Mouse (Mus musculus): Measurements from ENCODE around the gene Egflam. TPM values are rescaled to one million over a fixed set of nuclear protein-coding genes. Genes with fewer than 3 reads are reported as not detected.
A peak's percentile ranks its signal among the peaks of the same experiment; 100 is the strongest.

Egflam gene
- polyA plus RNA-seq, 1 experiment from 2014 or later, result 9.1 TPM

- 38% methylated on average over 14 of the region's 14 CpGs for WGBS
- no peaks in the 10 kb centered on the region for H3K9me3 ChIP-seq (replicated peaks)
- H3K27me3 ChIP-seq (replicated peaks), result no peaks in the 10 kb centered on the region
- no peak for ATAC-seq (ENCODE audit: insufficient number of reproducible peaks, low FRiP score)
- H3K4me2 ChIP-seq, result peak overlapping the region; percentile 41
- no peak overlapping the region for H3K27ac ChIP-seq (ENCODE audit: poor library complexity, severe bottlenecking)
- H3K36me3 ChIP-seq, result no peaks in the 10 kb centered on the region
- no peak overlapping the region for H3K9ac ChIP-seq
- H3K4me1 ChIP-seq (replicated peaks), result peaks cover 7% of the 10 kb centered on the region; the same call in 1 of the 2 replicates
- H3K4me3 ChIP-seq, result no peak overlapping the region
These were observed 108.7 kb downstream of the Egflam start for GRCm38 (mm10) chr15:7289516-7289915.

DNA sequence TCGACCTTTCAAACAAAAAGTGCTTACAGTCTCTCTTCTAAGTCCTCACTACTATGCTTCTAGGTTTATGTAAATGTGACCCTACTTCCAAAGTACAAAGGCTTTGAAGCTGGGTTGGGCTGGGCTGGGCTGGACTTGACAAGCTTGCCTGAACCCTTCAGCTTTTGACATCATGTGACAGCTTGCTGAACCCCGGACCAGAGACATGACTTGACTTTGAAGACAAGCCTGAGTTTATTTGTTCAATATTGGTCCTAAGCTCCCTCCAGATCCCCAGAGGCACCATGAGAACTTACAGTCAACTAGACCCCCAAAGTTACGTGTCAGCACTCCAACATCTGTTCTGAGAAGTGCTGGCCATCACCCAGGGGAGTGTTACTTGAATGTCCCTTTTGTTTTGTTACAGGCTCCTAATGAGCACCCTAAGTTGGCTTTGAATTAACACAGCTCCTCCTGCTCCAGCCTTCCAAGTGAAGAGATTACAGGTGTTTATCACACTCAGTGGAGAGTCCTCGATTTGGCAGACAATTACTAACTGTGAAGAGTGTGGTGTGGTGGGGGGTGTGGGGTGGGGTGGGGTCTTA is 109.3 kb downstream of the Egflam start:
- ATAC-seq (ENCODE audit: insufficient number of reproducible peaks, low FRiP score), result no peak
- Histone ChIP-seq H3K9ac (no peak overlapping the region), H3K36me3 (no peaks in the 10 kb centered on the region), H3K4me1 (replicated peaks) (peaks cover 7% of the 10 kb centered on the region; the same call in 1 of the 2 replicates), H3K27me3 (replicated peaks) (no peaks in the 10 kb centered on the region), H3K9me3 (replicated peaks) (no peaks in the 10 kb centered on the region), H3K27ac (ENCODE audit: poor library complexity, severe bottlenecking) (no peak overlapping the region), H3K4me3 (no peak overlapping the region), H3K4me2 (peak overlapping the region; percentile 41)
- WGBS, result 35% methylated on average over 4 of the region's 4 CpGs

DNA sequence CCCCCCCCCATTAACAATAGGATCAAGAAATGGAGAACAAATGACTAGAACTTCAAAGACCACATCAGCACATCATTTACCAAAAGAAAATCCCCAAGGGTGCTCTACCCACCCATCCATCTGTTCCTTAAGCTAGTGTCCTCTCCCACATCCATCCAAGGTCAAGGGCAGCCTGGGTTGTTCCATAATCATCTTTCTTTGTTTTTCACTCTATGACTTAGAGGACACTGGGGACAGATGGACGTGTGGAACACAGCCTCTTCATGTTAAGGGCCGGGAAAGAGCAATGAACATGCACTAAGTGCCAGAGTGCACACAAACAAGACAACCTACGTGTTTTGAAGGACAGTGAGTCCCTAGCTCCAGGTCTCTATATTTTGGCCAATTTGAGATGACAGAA is 110.3 kb downstream of the Egflam start:
- no peak overlapping the region for H3K4me2 ChIP-seq
- WGBS, result 78% methylated on average over 3 of the region's 3 CpGs
- no peaks in the 10 kb centered on the region for H3K36me3 ChIP-seq
- H3K9me3 ChIP-seq (replicated peaks), result no peaks in the 10 kb centered on the region
- ATAC-seq (ENCODE audit: insufficient number of reproducible peaks, low FRiP score), result no peak
- no peaks in the 10 kb centered on the region for H3K27me3 ChIP-seq (replicated peaks)
- peaks cover 7% of the 10 kb centered on the region; the same call in 1 of the 2 replicates for H3K4me1 ChIP-seq (replicated peaks)
- no peak overlapping the region for H3K27ac ChIP-seq (ENCODE audit: poor library complexity, severe bottlenecking)
- no peak overlapping the region for H3K4me3 ChIP-seq
- H3K9ac ChIP-seq, result no peak overlapping the region

GRCm38 (mm10) chr15:7281579-7281978 is 116.6 kb downstream of the Egflam start:
- ATAC-seq (ENCODE audit: insufficient number of reproducible peaks, low FRiP score), result no peak
- 69% methylated on average over 6 of the region's 6 CpGs for WGBS
- no peak overlapping the region for H3K4me2 ChIP-seq
- no peak overlapping the region for H3K9ac ChIP-seq
- H3K27ac ChIP-seq (ENCODE audit: poor library complexity, severe bottlenecking), result no peak overlapping the region
- no peaks in the 10 kb centered on the region for H3K9me3 ChIP-seq (replicated peaks)
- H3K4me1 ChIP-seq (replicated peaks), result no peaks in the 10 kb centered on the region
- H3K27me3 ChIP-seq (replicated peaks), result no peaks in the 10 kb centered on the region
- no peak overlapping the region for H3K4me3 ChIP-seq
- no peaks in the 10 kb centered on the region for H3K36me3 ChIP-seq

DNA sequence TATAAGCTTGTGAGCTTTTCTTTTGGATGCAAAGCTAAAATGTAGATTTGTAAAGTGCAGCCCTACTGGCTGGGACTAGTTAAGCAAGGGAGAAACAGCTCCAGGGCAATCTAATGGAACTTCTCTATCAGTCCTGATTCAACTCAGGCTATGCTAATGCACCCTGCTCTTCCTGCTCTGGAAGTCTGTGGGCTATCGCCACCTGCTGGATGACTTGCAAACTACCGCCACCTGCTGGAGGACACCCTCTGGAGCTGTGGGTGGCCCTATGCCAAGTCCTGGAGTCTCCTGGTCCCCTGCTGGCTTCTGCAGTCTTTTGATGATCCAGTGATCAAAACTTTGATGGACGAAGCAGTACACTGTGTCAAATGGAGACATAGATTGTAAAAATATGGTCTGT is 134.4 kb downstream of the Egflam start:
- no peak overlapping the region for H3K9ac ChIP-seq
- no peaks in the 10 kb centered on the region for H3K36me3 ChIP-seq
- H3K4me3 ChIP-seq, result no peak overlapping the region
- 10% methylated on average over 3 of the region's 3 CpGs for WGBS
- H3K4me2 ChIP-seq, result no peak overlapping the region
- H3K27me3 ChIP-seq (replicated peaks), result no peaks in the 10 kb centered on the region
- no peaks in the 10 kb centered on the region for H3K9me3 ChIP-seq (replicated peaks)
- no peak for ATAC-seq (ENCODE audit: insufficient number of reproducible peaks, low FRiP score)
- H3K27ac ChIP-seq (ENCODE audit: poor library complexity, severe bottlenecking), result no peak overlapping the region
- H3K4me1 ChIP-seq (replicated peaks), result no peaks in the 10 kb centered on the region

GRCm38 (mm10) chr15:7263339-7263738 is 134.9 kb downstream of the Egflam start:
- Histone ChIP-seq H3K4me1 (replicated peaks) (no peaks in the 10 kb centered on the region), H3K27ac (ENCODE audit: poor library complexity, severe bottlenecking) (no peak overlapping the region), H3K4me3 (no peak overlapping the region), H3K36me3 (no peaks in the 10 kb centered on the region), H3K9me3 (replicated peaks) (no peaks in the 10 kb centered on the region), H3K4me2 (no peak overlapping the region), H3K27me3 (replicated peaks) (no peaks in the 10 kb centered on the region), H3K9ac (no peak overlapping the region)
- no peak for ATAC-seq (ENCODE audit: insufficient number of reproducible peaks, low FRiP score)
- WGBS, result 86% methylated on average over 9 of the region's 9 CpGs

- Histone ChIP-seq H3K4me3 (no peak overlapping the region), H3K9ac (no peak overlapping the region), H3K4me1 (replicated peaks) (no peaks in the 10 kb centered on the region), H3K27me3 (replicated peaks) (no peaks in the 10 kb centered on the region), H3K4me2 (no peak overlapping the region), H3K36me3 (no peaks in the 10 kb centered on the region), H3K27ac (ENCODE audit: poor library complexity, severe bottlenecking) (no peak overlapping the region), H3K9me3 (replicated peaks) (no peaks in the 10 kb centered on the region)
- 82% methylated on average over 1 of the region's 1 CpGs for WGBS
- no peak for ATAC-seq (ENCODE audit: insufficient number of reproducible peaks, low FRiP score)
These were observed 136.8 kb downstream of the Egflam start for GRCm38 (mm10) chr15:7261371-7261770.

DNA sequence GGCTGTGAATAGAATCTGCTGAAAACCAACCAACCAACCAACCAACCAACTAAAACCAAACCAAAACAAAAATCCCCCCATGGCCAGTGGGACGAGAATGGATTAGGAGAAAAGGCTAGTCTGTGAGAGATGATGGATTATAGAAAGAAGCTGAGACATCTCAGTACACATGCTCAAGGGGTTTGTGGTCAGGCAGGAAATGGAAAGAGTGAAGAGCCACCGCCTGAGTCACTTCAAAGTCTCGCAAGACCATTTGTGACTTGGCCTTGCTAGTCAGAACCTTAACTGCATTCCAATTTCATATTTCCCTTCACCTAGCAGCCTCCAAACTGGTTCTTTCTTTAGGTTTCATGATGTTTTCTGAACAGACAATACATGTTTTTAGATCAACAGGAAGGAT is 141.6 kb downstream of the Egflam start:
- Histone ChIP-seq H3K4me3 (no peak overlapping the region), H3K4me2 (no peak overlapping the region), H3K9me3 (replicated peaks) (no peaks in the 10 kb centered on the region), H3K27me3 (replicated peaks) (no peaks in the 10 kb centered on the region), H3K36me3 (no peaks in the 10 kb centered on the region), H3K27ac (ENCODE audit: poor library complexity, severe bottlenecking) (no peak overlapping the region), H3K9ac (no peak overlapping the region), H3K4me1 (replicated peaks) (peaks cover 6% of the 10 kb centered on the region; the same call in 1 of the 2 replicates)
- 79% methylated on average over 3 of the region's 3 CpGs for WGBS
- no peak for ATAC-seq (ENCODE audit: insufficient number of reproducible peaks, low FRiP score)

DNA sequence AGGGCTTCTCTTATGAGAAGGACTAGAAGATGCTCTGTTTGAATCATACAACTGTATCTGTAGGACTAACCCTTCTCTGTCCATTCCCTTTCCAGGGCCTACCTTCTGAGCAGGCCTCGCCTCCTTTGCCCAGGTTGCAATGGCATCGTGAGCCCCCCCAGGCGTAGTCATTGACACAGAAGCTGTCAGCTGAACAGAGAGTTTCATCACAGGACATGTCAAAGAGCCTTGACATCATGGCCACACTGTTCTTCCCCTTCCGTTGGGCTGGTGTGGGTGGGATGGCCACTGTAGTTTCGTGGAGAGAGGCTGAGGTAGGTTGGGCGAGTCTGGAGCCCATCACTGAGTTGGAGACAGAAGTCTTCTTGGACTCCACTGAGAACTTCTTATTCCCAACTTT is 144.9 kb downstream of the Egflam start:
- Histone ChIP-seq H3K9me3 (replicated peaks) (peaks cover 3% of the 10 kb centered on the region), H3K4me2 (no peak overlapping the region), H3K36me3 (peaks cover 12% of the 10 kb centered on the region; the same call in 1 of the 2 replicates), H3K9ac (no peak overlapping the region), H3K4me1 (replicated peaks) (peaks cover 6% of the 10 kb centered on the region; the same call in 1 of the 2 replicates), H3K27ac (ENCODE audit: poor library complexity, severe bottlenecking) (no peak overlapping the region), H3K4me3 (no peak overlapping the region), H3K27me3 (replicated peaks) (no peaks in the 10 kb centered on the region)
- 92% methylated on average over 6 of the region's 6 CpGs for WGBS
- ATAC-seq (ENCODE audit: insufficient number of reproducible peaks, low FRiP score), result no peak

DNA sequence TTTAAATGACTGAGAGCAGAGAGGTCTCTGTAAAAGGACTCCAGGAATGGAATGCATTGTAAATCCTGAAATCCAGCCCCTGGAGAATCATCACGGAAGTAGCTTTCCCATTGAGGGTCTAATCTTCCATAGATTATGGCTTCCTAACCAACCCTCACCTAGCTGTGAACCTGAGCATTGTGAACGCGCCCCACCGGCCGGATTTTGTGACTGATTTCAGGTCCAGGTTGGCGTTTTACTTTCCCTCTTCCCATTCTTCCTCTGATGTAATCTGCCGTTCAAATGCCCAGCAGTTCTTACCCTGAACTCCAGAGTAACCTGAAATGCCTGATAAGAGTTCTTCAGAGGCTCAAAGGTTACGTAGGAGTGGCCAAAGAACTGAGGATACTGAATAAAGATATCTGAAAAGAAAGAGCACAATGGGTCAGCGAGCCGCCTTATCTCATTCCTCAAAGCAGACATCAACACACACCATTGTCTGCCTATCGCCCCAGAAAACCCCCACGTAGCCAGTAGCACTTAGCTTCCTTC is 146.0 kb downstream of the Egflam start:
- WGBS, result 44% methylated on average over 12 of the region's 12 CpGs
- peaks cover 12% of the 10 kb centered on the region; the same call in 1 of the 2 replicates for H3K36me3 ChIP-seq
- no peak overlapping the region for H3K4me2 ChIP-seq
- H3K4me3 ChIP-seq, result no peak overlapping the region
- H3K27ac ChIP-seq (ENCODE audit: poor library complexity, severe bottlenecking), result no peak overlapping the region
- H3K4me1 ChIP-seq (replicated peaks), result peaks cover 6% of the 10 kb centered on the region; the same call in 1 of the 2 replicates
- no peak overlapping the region for H3K9ac ChIP-seq
- ATAC-seq (ENCODE audit: insufficient number of reproducible peaks, low FRiP score), result no peak
- H3K27me3 ChIP-seq (replicated peaks), result no peaks in the 10 kb centered on the region
- peaks cover 3% of the 10 kb centered on the region for H3K9me3 ChIP-seq (replicated peaks)

GRCm38 (mm10) chr15:7251042-7251441 is 147.2 kb downstream of the Egflam start:
- Histone ChIP-seq H3K4me2 (no peak overlapping the region), H3K36me3 (peaks cover 12% of the 10 kb centered on the region; the same call in 1 of the 2 replicates), H3K4me3 (no peak overlapping the region), H3K27me3 (replicated peaks) (no peaks in the 10 kb centered on the region), H3K9ac (no peak overlapping the region), H3K4me1 (replicated peaks) (peaks cover 6% of the 10 kb centered on the region; the same call in 1 of the 2 replicates), H3K27ac (ENCODE audit: poor library complexity, severe bottlenecking) (no peak overlapping the region), H3K9me3 (replicated peaks) (peaks cover 3% of the 10 kb centered on the region)
- 89% methylated on average over 9 of the region's 9 CpGs for WGBS
- no peak for ATAC-seq (ENCODE audit: insufficient number of reproducible peaks, low FRiP score)

DNA sequence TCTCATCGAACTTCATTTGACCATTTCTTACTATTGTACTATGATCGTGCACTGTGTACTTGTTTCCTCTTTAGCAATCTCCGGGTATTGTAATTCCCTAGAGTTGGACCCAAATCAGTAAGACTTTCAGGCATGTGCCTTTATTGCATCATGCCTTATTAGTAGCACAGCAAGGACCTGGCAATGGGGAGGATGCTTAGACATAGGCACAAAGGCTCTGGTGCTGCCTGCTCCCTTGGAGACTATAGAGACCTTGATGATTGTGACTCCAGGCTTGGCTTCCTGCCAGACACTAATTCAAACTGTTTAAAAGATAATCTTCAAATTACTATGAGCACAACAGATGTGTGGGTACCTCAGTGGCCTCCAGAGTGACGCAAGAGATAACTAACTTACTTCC is 149.0 kb downstream of the Egflam start:
- Histone ChIP-seq H3K36me3 (peaks cover 12% of the 10 kb centered on the region; the same call in 1 of the 2 replicates), H3K9ac (no peak overlapping the region), H3K9me3 (replicated peaks) (peaks cover 3% of the 10 kb centered on the region), H3K4me2 (no peak overlapping the region), H3K27me3 (replicated peaks) (no peaks in the 10 kb centered on the region), H3K4me1 (replicated peaks) (peaks cover 6% of the 10 kb centered on the region; the same call in 1 of the 2 replicates), H3K27ac (ENCODE audit: poor library complexity, severe bottlenecking) (no peak overlapping the region), H3K4me3 (no peak overlapping the region)
- no peak for ATAC-seq (ENCODE audit: insufficient number of reproducible peaks, low FRiP score)
- WGBS, result 87% methylated on average over 4 of the region's 4 CpGs

Data from heart, embryonic 12.5 days (tissue).